Mouse (Mus musculus): Measurements from ENCODE around the gene Best1. TPM values are rescaled to one million over a fixed set of nuclear protein-coding genes. Genes with fewer than 3 reads are reported as not detected.

Gene Best1
- polyA plus RNA-seq, 1 experiment from 2014 or later = 0.61 TPM

DNA sequence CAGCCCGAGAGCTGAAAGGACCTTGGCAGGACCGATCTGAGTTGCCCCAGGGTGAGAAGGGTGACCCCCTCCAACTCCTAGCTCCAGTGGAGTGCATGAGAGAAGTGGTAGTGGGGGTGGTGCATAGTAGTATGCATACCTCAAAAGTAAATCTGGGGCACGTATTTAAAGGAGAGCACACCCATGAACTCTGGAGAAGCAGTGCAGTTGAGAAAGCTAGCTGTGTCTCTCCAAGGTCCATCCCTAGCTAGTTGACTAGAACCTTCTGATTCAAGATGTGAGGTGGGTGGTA, 17.0 kb upstream of the Best1 start:
- 3% methylated on average over 3 of the region's 3 CpGs for WGBS
- Histone ChIP-seq H3K4me2 (replicated peaks; ENCODE audit: low read depth) (peak overlapping the region; percentile 88), H3K9me3 (ENCODE audit: control insufficient read depth) (no peaks in the 10 kb centered on the region), H3K27me3 (replicated peaks; ENCODE audit: control insufficient read depth, insufficient read depth, low read length) (no peaks in the 10 kb centered on the region), H3K9ac (ENCODE audit: low read depth, low read length) (peak overlapping the region; percentile 49), H3K27ac (ENCODE audit: low read depth, low read length) (no peak overlapping the region), H3K36me3 (ENCODE audit: control insufficient read depth, insufficient read depth) (no peaks in the 10 kb centered on the region), H3K4me1 (replicated peaks; ENCODE audit: control insufficient read depth, insufficient read depth, low read length) (peaks cover 18% of the 10 kb centered on the region), H3K4me3 (ENCODE audit: low read depth, low read length) (peak overlapping the region; percentile 49)
- peak; percentile 15 for ATAC-seq
- TF ChIP-seq CTCF (IDR thresholded peaks at IDR 0.05; ENCODE audit: low read depth) = no peak

DNA sequence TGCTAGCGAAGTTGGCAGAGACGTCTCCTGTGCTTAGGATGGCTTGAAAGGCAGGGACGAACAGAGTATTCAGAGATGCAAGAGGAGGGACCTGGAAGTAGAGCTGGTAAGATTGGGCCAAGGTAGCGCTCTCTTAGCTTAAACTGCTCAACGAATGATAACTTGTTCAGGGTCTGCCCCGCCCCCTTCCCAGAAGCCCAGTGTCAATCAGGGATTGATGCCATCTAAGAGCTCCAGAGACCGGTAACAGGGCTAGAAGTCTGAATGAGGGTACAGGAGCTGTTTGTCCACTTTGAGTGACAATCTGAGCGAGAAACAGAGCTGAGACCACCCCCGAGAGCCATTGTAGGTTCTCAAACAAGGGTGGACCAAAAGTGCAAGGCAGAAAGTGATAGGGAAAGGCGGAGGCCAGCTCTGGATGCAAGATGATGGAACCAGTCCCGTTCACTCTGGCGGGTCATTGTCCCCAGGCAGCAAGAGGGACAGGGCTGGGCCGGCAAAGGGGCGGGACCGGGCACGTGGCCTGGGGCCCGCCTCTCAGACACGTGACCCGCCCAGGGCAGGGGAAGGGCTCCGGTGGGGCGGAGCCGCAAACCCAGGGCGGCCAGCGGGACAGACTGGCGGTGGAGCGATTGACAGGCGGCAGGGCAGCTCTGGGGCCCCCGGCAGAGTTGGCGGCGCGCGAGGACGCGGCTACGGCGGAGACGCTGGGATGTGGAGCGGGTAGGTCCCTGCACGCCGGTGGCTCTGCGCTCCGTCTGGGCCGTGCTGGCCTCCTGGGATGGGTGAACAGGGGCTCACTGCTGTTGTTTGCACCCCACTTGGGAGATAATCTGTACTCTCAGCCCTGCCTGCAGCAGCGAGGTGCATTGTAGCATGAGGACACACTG, 16.4 kb upstream of the Best1 start:
- Histone ChIP-seq H3K4me1 (replicated peaks; ENCODE audit: control insufficient read depth, insufficient read depth, low read length) (peaks cover 18% of the 10 kb centered on the region), H3K9ac (ENCODE audit: low read depth, low read length) (peak overlapping the region; percentile 49), H3K27ac (ENCODE audit: low read depth, low read length) (no peak overlapping the region; the same call in 1 of the 2 replicates), H3K4me2 (replicated peaks; ENCODE audit: low read depth) (peak overlapping the region; percentile 88), H3K36me3 (ENCODE audit: control insufficient read depth, insufficient read depth) (no peaks in the 10 kb centered on the region), H3K4me3 (ENCODE audit: low read depth, low read length) (peak overlapping the region; percentile 49), H3K9me3 (ENCODE audit: control insufficient read depth) (no peaks in the 10 kb centered on the region), H3K27me3 (replicated peaks; ENCODE audit: control insufficient read depth, insufficient read depth, low read length) (no peaks in the 10 kb centered on the region)
- 8% methylated on average over 43 of the region's 44 CpGs for WGBS
- peak; percentile 95 for ATAC-seq
- TF ChIP-seq CTCF (IDR thresholded peaks at IDR 0.05; ENCODE audit: low read depth) = no peak

- H3K9ac ChIP-seq (ENCODE audit: low read depth, low read length) = no peak overlapping the region
- TF ChIP-seq CTCF (IDR thresholded peaks at IDR 0.05; ENCODE audit: low read depth) = no peak
- H3K36me3 ChIP-seq (ENCODE audit: control insufficient read depth, insufficient read depth) = no peaks in the 10 kb centered on the region
- H3K27ac ChIP-seq (ENCODE audit: low read depth, low read length) = no peak overlapping the region
- H3K4me3 ChIP-seq (ENCODE audit: low read depth, low read length) = 0 out of 2 replicates have a peak overlapping the region, but pooled peaks have one; percentile 21
- no peaks in the 10 kb centered on the region for H3K27me3 ChIP-seq (replicated peaks; ENCODE audit: control insufficient read depth, insufficient read depth, low read length)
- peaks cover 18% of the 10 kb centered on the region for H3K4me1 ChIP-seq (replicated peaks; ENCODE audit: control insufficient read depth, insufficient read depth, low read length)
- no peaks in the 10 kb centered on the region for H3K9me3 ChIP-seq (ENCODE audit: control insufficient read depth)
- no peak for ATAC-seq
- 74% methylated on average over 4 of the region's 4 CpGs for WGBS
- H3K4me2 ChIP-seq (replicated peaks; ENCODE audit: low read depth) = peak overlapping the region; percentile 63
Measured at GRCm38 (mm10) chr19:10016151-10016550, 14.7 kb upstream of the Best1 start.

GRCm38 (mm10) chr19:10015442-10015841, 14.0 kb upstream of the Best1 start:
- Histone ChIP-seq H3K9me3 (ENCODE audit: control insufficient read depth) (no peaks in the 10 kb centered on the region), H3K4me2 (replicated peaks; ENCODE audit: low read depth) (peak overlapping the region; percentile 63), H3K4me3 (ENCODE audit: low read depth, low read length) (peak overlapping the region; percentile 21), H3K4me1 (replicated peaks; ENCODE audit: control insufficient read depth, insufficient read depth, low read length) (peaks cover 18% of the 10 kb centered on the region), H3K9ac (ENCODE audit: low read depth, low read length) (no peak overlapping the region), H3K27ac (ENCODE audit: low read depth, low read length) (no peak overlapping the region), H3K36me3 (ENCODE audit: control insufficient read depth, insufficient read depth) (no peaks in the 10 kb centered on the region), H3K27me3 (replicated peaks; ENCODE audit: control insufficient read depth, insufficient read depth, low read length) (no peaks in the 10 kb centered on the region)
- no peak for TF ChIP-seq CTCF (IDR thresholded peaks at IDR 0.05; ENCODE audit: low read depth)
- 64% methylated on average over 4 of the region's 4 CpGs for WGBS
- ATAC-seq = no peak

DNA sequence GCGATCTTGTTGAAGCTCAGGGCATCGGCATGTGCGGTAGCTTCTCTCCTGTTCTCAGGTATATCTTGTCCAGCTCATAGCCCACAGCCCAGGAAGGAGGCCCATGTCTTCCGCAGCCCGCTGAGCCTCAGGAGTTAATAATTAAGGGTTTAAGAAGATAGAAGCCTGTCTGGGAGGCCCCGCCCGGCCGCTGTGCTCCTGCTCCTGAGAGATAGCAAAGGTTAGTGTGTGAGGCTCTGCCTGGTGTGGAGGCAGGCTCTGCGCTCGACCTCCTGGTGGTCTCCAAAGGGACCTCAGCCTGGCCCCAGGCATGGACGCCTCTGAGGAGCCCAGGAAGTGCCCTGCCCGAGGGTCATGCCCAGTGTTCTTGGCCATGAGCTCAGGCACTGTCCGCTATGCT, 13.4 kb upstream of the Best1 start:
- WGBS = 41% methylated on average over 13 of the region's 13 CpGs
- TF ChIP-seq CTCF (IDR thresholded peaks at IDR 0.05; ENCODE audit: low read depth) = peak; percentile 19; the same call in 1 of the 2 replicates
- no peak for ATAC-seq
- H3K9me3 ChIP-seq (ENCODE audit: control insufficient read depth) = no peaks in the 10 kb centered on the region
- H3K4me3 ChIP-seq (ENCODE audit: low read depth, low read length) = peak overlapping the region; percentile 21
- H3K4me2 ChIP-seq (replicated peaks; ENCODE audit: low read depth) = peak overlapping the region; percentile 63
- H3K4me1 ChIP-seq (replicated peaks; ENCODE audit: control insufficient read depth, insufficient read depth, low read length) = peaks cover 18% of the 10 kb centered on the region
- H3K9ac ChIP-seq (ENCODE audit: low read depth, low read length) = peak overlapping the region; percentile 34; the same call in 1 of the 2 replicates
- no peak overlapping the region for H3K27ac ChIP-seq (ENCODE audit: low read depth, low read length)
- H3K36me3 ChIP-seq (ENCODE audit: control insufficient read depth, insufficient read depth) = no peaks in the 10 kb centered on the region
- H3K27me3 ChIP-seq (replicated peaks; ENCODE audit: control insufficient read depth, insufficient read depth, low read length) = no peaks in the 10 kb centered on the region

- no peaks in the 10 kb centered on the region for H3K36me3 ChIP-seq (ENCODE audit: control insufficient read depth, insufficient read depth)
- H3K4me1 ChIP-seq (replicated peaks; ENCODE audit: control insufficient read depth, insufficient read depth, low read length) = peaks cover 14% of the 10 kb centered on the region
- H3K9me3 ChIP-seq (ENCODE audit: control insufficient read depth) = no peaks in the 10 kb centered on the region
- 31% methylated on average over 5 of the region's 5 CpGs for WGBS
- 0 out of 2 replicates have a peak overlapping the region, but pooled peaks have one; percentile 1 for H3K27ac ChIP-seq (ENCODE audit: low read depth, low read length)
- no peaks in the 10 kb centered on the region for H3K27me3 ChIP-seq (replicated peaks; ENCODE audit: control insufficient read depth, insufficient read depth, low read length)
- no peak overlapping the region for H3K9ac ChIP-seq (ENCODE audit: low read depth, low read length)
- TF ChIP-seq CTCF (IDR thresholded peaks at IDR 0.05; ENCODE audit: low read depth) = no peak
- no peak overlapping the region for H3K4me3 ChIP-seq (ENCODE audit: low read depth, low read length)
- no peak for ATAC-seq
- H3K4me2 ChIP-seq (replicated peaks; ENCODE audit: low read depth) = no peak overlapping the region
Measured at GRCm38 (mm10) chr19:10013913-10014312, 12.5 kb upstream of the Best1 start.

All from intestine, postnatal 0 days (tissue).